Mouse (Mus musculus): ENCODE data around the gene Sae1.

GRCm38 (mm10) chr7:16374989-16375388 is 12.6 kb downstream of the Sae1 start:
- TF ChIP-seq CTCF (IDR thresholded peaks at IDR 0.05; ENCODE audit: low read depth, low read length) (no peak), POLR2A (IDR thresholded peaks at IDR 0.05; ENCODE audit: insufficient read depth, low read length) (no peak)

All from ES-Bruce4 (cell line).